Mouse (Mus musculus) lung, adult 18-20 months (tissue): ENCODE measurements around the gene Poc1b.
"Not testable (repeated sequence)": the region's sequence is repeated elsewhere in the genome, so short reads cannot be mapped to it uniquely, and the experiment has no call there.

Experiments used
- DNase-seq, 2 experiments: peaks; one replicate each; pipeline ENCODE4 v3.0.0; 2022; ENCODE audit warnings: mixed read lengths in 2 of 2

The Poc1b gene

DNA sequence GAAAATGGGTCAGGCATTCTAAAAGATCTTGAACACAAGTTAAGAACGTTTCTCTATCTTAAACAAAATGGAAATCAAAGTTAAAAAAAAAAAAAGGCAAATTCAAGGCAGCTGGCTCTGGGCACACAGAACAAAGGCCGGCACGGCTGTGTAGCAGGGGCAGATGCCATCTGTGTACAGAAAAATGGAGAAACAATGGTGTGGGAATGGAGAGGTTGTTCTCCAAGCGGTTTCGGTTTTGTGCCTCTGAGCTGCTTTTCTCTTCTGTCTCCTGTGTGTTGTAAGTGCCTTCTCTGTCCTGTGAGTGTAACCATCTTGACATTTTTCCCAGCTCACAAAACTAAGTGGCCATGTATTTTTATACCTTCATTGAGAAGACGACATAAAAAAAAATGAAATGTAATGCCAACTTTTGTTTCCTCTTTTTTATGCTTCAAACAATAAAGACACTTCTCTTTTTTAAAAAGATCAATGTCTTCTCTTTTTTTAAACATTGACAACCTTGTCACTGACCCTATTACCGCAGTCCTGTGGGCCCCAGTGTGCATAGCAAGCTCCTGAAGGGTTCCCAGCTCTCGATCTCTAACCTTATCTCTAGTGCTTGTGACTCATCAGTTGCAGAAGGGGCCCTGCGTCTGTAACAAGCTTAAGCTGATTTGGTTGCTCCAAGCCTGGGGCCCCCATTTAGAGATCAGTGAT lies 90.9 kb downstream of the Poc1b start:
- DNase-seq, result no peak

DNA sequence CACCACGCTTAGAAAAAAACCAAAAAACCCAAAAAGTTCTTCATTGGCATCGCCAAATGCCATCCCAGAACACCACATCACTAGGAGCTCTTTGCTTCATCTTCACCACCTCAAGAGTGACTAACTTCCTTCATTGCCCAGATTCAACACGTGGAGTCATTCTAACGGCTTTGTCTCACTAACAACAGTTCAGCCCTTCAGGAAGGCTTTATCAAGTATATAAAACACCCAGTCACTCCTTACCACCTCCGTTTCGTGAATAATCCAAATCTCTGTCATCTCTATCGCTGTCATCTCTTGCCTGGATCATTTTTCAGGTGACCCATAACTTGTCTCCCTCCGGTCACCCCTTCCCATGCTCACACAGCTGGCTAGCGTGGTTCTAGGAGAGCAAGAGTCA lies 92.1 kb downstream of the Poc1b start:
- DNase-seq, result no peak

DNA sequence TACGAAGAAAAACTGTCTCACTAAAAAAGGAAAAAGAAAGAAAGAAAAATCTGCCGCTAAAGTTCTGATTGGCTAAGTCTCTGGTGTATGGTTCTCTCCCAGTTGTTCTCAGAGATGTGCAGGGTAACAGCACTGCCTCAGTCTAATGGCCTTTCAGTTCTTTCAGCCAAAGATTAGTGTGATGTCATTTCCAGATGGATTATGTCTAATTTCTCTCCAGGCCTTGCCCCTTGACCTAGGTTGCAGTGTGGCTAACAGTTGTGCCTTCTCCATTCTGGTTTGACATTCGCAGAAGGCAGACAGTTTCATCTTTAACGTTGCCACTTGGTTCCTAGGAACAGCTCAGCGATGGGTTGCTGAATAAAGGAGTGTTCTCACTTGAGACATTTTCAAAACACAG lies 94.1 kb downstream of the Poc1b start:
- DNase-seq, result no peak

DNA sequence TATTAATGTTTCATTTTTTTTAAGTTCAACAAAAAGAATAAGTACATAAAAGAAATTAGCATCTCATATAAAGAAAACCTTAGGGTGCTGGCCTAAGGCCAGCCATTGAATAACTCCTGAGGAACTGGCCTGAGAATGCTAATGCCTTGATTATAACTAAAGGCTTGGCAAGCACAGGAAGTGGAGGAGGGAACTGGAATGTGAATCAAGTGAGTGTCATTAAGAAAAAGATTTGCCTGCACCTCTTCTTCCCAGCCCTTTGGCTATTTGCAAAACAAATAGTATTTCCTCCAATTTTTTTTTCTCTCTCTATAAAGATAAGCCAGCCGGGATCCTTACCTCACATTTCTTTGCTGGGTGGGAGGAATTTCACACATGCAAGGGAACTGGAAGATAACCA lies 95.0 kb downstream of the Poc1b start:
- no peak for DNase-seq

DNA sequence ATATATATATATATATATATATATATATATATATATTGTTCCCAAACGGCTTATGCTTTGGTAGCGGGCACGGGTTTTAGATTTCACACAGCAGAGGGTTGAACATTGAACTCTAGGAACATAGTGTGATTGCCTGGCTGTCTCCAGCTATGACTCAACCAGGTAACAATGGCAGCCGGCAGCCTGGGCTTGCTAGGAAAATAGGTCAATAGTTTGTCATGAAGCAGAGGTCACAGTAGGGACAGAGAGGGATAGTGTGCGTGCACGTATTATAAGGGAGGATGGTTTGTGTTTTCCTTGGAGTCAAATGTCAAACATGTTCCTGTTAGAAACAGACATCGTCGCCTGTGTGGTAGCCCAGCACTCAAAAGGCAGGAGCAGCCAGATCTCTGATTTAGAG lies 95.5 kb downstream of the Poc1b start:
- no peak for DNase-seq

DNA sequence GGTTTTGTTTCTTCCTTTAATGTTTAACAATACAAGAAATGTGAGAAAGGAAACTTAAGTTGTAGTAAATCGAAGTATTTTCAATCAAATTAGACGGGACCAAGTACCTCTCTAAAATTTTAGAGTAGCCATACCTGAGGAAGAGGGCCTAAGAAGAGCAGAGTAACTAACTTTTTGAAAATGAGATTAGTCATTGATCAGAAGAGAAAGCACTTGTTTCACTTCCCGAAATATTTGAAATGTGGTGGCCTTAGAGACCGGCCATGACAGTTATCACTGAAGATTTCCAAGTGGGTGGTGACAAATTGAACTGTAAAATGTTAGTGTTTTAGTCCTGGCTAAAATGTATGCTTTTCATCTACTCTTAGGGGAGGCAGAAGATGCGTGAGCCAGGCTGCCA lies 96.3 kb downstream of the Poc1b start:
- no peak for DNase-seq

DNA sequence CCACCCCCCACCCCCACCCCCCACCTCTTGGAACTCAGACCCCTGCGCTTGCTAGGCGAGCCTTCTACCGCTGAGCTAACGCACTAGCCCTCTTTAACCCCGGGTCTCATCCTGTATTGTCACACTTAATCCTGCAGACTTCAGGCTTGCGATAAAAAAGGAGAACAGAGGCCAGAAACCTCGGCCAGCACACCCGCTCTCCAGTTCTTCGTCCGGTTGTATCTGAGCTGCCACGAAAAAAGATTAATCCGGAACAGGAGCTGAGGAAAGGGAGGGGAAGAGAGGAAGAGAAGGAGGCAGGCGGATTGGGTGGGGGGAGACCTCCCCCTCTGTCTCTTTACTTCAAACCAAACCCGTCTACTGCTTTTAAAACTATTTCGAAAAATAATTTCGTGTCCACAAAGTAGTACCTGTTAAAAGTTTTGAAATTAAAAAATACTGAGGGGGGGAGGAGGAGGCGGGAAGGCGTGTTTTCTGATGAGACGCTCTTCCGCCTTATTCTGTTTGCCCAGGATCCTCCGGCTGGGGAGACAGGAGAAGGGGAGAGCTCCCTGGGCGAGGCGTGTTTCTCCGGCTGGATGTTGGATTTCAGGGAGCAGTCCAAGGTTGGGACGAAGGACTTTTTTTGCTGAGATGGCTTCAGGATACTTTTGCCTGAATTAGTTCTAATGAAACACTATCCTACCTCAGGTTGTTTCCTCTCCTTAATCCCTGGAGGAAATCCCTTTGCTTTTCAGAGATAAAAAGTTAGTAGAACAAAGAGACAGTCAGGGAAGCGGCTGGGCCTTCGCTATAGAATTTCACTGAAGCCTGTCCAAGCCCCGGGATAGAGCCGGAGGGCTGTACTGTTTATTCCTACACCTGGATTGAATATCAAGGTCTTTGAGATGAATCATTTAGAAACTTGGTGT lies 97.0 kb downstream of the Poc1b start:
- DNase-seq, result no peak

DNA sequence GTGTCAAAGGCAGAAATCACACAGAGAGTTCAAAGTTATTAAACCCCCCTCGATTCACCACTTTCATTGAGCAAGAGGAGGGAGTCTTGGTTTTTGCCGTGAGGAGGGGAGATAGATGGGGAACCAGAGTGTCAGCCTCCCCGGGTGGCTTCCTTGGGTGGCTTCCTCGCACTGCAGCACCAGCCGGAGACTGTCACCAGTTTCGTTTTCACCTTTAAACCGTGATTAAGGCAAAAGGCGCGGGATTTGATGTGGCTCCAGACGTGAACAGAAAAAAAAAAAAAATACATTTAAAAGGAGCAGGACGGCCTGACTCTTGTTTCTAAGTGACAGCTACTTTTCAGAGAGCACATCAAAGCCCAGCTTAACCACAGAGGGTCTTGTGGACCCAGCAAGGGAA lies 97.7 kb downstream of the Poc1b start:
- DNase-seq, result peak; percentile 38 to 43

DNA sequence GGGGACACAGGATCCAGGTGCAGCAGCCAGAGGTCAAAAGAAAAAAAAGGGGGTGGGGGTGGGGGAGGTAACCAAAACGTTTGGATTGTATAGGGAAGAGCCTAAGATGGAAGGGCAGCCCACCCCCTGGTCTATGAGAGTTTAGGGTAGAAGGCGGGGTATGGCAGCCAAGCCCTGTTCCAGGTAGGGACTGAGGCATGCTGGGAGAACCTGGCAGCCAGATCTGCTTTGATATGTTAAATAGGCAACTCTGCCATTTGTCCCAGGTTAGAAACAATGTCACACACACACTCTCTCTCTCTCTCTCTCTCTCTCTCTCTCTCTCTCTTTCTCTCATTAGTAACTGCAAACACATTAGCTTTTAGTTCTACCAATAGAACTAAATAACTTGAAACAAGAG lies 100.3 kb downstream of the Poc1b start:
- DNase-seq, result no peak

DNA sequence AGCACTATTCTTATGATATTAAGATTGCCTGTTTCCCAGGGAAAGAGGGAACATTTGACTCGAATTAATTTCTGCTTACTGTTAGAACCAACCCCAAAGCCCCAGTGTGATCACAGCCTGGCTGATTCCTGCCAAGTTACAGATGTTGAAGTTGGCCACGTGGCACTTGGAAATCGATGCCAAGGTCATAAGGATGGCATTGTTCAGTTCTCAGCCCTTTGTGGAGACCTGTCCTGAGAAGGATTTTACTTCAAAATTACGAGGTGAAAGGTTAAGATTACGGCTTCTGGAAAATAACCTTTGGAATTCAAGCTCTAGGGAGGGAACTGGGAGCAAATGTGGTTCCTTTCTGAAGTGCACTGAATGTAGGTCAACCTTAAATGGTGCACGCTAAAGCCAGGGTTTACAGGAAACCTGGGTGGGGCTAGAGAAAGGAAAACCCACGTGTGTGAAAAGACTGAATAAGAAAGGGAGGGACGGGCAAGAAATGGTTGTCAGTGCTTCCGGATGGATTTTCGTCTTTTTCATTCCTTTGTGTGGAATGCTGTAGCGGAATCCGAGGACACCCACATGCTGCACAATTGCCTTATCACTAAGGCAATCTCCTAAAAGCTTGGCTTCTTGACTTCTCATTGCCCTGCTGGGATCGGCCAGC lies 102.4 kb downstream of the Poc1b start:
- no peak for DNase-seq

DNA sequence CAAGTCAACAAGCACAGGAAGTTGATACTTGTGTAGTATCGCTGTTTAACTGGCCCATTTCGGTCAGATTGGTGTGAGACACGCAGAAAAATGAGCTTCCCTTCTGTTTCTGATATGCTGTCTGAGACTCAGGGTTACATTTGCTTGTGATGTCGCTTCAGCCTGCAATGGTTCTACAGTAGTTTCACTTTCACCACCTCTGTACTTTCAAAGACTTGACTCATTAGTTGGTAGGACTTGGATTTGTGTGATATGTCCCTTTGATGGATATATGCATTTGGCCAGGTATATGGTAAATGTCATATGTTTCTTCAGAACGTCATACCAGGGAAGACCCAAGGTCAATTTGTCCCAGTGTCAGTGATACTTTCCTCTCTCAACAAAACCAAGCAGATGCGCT lies 104.2 kb downstream of the Poc1b start:
- DNase-seq, result no peak

DNA sequence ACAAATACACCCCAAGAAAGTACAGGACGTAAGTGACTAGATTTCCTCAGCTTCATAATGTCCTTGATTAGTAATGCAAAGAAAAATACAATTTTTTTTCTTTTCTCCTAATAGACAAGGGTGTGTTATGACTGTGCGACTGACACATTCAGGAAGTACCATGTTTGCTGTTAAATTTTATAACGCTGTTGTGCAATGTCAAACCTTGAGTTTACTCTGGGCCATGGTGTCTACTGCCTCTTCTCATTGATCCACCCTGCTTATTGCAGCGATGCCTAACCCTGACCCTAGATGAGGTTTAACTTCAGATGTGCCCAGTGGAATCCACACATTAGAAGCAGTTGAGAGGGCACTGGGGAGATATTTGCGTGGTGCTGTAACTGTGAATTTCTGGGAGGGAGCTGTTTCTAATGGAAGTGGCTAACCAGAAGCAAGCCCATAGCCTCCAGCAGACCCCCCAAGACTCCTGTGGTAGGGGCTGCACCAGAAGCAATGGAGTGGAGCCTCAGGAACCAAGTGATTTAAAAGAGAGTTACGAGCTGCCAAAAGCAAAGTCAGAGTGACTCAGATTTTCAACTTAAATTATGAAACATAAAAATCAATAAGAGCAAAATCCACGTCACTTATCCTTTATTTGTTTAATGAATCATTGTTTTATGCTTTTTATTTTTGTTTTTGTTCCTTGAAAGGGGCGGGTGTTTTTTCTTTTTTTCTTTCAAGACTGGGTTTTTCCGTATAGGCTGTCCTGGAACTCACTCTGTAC lies 104.8 kb downstream of the Poc1b start:
- DNase-seq, result no peak

DNA sequence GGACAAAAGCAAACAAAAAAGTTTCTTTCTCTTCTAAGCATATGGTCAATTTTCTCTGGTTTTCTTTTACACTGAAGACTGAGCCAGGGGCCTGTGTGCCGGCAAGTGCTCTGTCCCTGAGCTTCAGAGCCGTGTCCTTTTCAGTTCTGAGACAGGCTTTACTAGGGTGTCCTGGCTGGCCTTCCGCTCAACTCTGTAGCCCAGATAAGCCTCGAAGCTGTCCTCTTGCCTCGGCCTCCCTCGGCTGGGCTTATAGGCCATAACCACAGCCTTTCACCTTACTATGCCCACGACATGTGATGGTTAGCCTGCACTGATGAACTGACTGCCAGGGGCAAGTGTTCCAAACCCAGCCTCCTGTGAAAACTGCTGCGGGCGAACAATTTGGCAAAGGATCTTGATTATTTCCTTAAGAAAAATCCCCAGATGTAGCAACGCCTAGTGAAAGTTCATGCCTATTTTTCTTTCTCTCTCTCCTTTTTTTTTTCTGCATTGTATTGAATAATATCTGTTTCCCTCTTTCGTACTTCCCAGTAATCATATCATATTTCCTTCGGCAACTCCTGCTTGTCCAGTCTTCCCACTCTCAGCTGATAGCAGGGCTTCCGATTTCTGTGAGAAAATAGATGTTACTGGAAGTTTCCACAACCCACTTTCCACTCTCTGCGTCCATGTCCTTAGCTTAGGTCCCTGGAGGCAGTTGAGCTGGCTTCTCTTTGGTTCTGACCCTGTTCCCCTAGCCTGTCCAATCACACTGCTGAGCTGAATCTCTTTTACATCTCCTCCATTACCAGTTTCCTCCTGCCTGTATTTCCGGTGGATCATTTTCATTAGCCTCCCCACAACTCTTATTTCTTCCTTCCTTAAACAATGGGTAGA lies 107.8 kb downstream of the Poc1b start:
- DNase-seq, result no peak

DNA sequence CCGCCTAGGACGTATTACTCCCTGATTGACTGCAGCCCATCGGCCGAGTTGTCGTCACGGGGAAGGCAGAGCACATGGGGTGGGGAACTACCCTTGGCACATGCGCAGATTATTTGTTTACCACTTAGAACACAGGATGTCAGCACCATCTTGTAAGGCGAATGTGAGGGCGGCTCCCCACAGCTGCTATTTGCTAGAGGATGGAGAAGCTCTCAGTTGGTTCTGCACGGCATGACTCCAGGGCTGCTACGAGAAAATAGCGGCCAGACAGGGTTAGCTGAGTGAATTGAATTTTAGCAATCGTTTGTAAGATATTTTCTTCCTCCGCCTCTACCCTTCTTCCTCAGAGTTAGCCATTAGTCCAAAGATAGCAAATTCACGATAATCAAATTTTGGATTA lies 109.7 kb downstream of the Poc1b start:
- not testable (repeated sequence) for DNase-seq

DNA sequence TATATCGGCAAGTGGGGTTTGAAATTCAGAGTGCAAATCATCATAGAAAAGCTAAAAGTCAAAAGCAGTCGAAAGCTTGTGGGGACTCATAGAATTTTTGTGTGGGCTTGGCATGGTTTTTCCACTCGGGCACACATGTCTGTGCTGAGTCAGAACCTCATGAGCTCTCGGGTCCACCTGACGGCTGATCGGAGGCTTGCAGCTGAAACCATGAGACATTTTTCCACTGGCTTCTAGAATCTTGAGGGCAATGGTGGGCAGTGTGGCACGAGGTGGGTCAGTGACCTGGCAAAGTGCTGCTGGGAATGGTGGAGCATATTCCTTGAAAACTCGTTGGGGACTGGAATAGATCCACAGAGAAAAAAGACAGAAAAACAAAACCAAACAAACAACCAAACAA lies 114.7 kb downstream of the Poc1b start:
- no peak for DNase-seq

DNA sequence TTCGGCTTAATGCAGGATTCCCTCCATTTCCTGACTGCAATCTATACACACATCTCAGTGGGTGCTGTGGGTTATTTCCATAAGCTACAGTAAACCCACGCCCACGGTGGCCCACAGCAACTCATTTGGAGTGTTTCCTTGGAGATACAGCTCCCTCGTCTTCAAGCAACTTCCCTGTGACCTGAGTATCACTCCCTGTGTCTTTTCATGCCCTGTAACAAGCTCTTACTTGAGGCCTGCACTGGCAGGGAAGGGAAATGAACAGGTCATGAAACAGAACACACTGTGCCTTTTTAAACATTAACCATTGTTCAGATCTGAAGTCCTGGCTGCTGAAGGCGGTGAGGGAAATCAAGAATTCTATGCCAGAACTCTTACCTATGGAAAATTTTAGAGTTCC lies 115.9 kb downstream of the Poc1b start:
- DNase-seq, result no peak

DNA sequence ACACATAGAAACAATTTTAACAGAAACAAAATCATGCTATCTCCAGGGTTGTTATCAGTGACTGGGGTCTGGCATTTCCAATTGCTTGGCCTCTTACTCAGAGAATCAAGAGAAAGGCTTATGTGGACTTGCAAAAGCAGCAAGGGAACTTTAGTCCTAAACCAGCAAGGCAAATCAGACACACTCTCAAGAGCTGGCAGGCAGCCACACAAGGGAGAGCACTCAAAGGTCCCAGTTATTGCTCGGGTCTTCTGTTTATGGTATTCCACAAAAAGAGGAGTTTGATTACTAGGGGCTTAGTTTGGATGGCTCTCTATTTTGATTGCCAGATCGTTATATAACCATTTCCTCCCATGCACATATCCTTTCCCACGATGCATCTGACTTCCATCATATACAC lies 117.4 kb downstream of the Poc1b start:
- DNase-seq, result no peak

DNA sequence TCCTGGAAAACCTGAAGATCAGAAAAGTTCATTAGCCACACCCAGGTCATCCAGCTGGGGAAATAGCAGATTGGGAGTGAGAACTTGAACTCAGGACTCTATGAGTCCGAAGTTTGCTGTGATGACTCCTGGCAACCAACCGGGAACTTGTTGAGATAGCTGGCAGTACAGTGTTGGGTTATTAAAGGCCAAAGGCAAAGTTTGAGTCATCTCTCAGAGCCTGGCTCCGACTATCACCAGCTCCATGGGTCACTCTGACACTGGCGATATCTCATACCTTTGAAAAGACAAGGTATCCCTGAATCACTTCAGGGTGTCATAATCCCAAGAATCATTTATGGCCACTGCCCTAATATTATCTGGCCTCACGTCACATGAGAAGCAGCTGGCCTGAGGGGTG lies 119.9 kb downstream of the Poc1b start:
- DNase-seq, result no peak

DNA sequence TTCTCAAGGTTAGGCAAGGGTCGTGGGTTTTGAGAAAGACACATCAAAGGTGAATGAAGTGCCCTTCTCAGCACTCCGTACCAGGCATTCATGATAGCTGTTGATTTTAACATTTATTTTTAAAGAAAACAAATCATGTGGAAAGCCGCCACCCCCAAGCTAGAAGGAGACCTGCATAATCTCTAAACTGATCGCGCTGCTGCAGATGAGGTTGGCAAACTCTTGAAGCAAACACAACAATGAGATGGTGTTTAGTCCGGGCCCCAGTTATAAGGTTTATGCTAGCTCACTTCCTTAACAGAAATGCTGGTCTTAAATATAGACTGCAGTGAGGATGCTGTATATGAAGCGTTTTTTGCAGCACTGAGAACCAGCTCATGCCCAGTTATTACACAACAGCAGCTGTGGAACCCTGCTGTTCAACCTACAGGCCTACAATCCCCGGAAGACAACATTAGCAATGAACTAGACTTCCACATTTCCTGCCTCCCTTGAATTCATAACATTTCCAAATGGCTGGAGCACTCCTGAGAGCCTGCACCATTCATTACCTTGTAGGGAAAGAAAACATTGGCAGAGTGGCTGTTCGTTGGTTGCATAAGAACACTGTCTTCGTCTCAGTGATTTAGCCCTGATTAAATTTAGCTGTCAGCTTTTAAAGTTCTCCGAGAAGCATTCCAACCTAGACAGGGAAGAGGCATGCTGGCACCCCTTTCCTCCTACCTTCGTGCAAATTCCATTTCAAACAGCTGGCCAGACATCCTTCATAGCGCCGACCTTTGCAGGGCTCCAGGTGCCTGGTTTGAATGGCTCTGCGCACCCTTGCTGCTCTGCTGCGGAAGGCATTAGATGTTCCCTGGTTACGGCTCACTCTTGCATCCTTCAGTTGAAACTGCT lies 121.4 kb downstream of the Poc1b start:
- DNase-seq, result peak in 1 of 2 experiments; percentile 49

DNA sequence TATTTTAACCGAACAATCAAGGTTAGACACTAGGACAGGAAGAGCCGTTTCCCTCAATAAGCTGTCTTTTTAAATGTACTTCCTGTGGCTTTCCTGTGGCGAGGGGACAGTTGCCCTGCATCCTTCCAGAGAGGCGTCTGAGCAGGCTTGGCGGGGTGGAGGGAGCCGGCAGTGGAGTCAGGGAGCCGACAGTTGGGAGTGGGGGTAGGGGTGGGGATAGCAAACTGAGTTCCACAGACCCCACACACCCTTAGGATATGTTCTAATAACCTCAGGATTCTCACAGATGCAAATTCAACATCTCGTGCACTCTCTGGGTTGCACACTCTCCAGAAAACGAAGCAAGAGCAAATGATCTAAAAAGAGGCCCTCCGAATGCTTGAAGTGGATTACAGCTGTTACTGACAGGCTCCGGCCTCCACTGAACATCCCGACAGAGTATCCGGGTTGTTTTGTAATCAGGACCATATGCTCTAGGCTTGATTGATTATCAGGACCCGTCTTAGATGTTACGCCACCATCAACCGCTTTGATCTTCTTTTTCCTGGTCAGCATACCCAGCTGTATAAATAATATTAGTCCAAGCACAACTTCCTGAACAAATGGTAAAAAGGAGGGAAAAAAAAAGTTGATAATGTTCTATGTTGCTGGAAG lies 122.3 kb downstream of the Poc1b start:
- peak in 1 of 2 experiments; percentile 45 for DNase-seq
